Mouse (Mus musculus) lung, embryonic 15.5 days (tissue): Measurements from ENCODE around the gene Olfr38. TPM values are rescaled to one million over a fixed set of nuclear protein-coding genes. Genes with fewer than 3 reads are reported as not detected.

ENCODE experiments used
- ATAC-seq: fragments of 200-750 bp; cut with Nextera tagmentation; 2 replicates; pipeline ENCODE4 v1.8.0; 2017; ENCODE audit warnings: moderate number of reproducible peaks, borderline replicate concordance; ENCODE audit not compliant: low FRiP score, low TSS enrichment; ENCODE audit errors: extremely low read depth
- H3K27ac ChIP-seq: fragments of 300-500 bp; sonication (generic); 2 replicates; pipeline ENCODE4 v1.5.1; 2015; ENCODE audit warnings: moderate library complexity, mild to moderate bottlenecking, inconsistent platforms
- H3K27me3 ChIP-seq: fragments of 300-500 bp; sonication (generic); 2 replicates; pipeline ENCODE4 v1.6.1; 2015; ENCODE audit warnings: inconsistent platforms
- H3K36me3 ChIP-seq: fragments of 300-500 bp; sonication (generic); 2 replicates; pipeline ENCODE4 v1.6.1; 2015; ENCODE audit warnings: inconsistent platforms
- H3K4me1 ChIP-seq: fragments of 300-500 bp; sonication (generic); 2 replicates; pipeline ENCODE4 v1.6.1; 2015; ENCODE audit warnings: inconsistent platforms
- H3K4me2 ChIP-seq: fragments of 300-500 bp; sonication (generic); 2 replicates; pipeline ENCODE4 v1.6.1; 2015; ENCODE audit warnings: inconsistent platforms, mild to moderate bottlenecking, moderate library complexity
- H3K4me3 ChIP-seq: fragments of 300-500 bp; sonication (generic); 2 replicates; pipeline ENCODE4 v1.5.1; 2015; ENCODE audit warnings: mild to moderate bottlenecking, inconsistent platforms
- H3K9ac ChIP-seq: fragments of 300-500 bp; sonication (generic); 2 replicates; pipeline ENCODE4 v1.6.1; 2015; ENCODE audit warnings: inconsistent platforms
- H3K9me3 ChIP-seq: fragments of 300-500 bp; sonication (generic); 2 replicates; pipeline ENCODE4 v1.6.1; 2016; ENCODE audit warnings: inconsistent platforms
- WGBS: fragments of 180-500 bp; shearing (Covaris S2); methylation state at CpG from one replicate; pipeline ENCODE4 v1.1.7; 2015; 5-methylcytosine and 5-hydroxymethylcytosine counted together
- polyA plus RNA-seq: library from polyadenylated mRNA; unstranded; fragments of >200 nt; fragmentation: Nextera tagmentation; extraction: Ambion mirVana; gene quantifications from 2 replicates; pipeline ENCODE4 v1.2.1, GENCODE M21; 2015

Olfr38 gene
- polyA plus RNA-seq, 1 experiment from 2014 or later: not detected

GRCm38 (mm10) chr6:42811639-42812038, 55.4 kb downstream of the Olfr38 start, which contains the start of gene Olfr450:
Gene Olfr450 (plus strand): TSS chr6:42811939.
- H3K27me3 ChIP-seq: no peaks in the 10 kb centered on the region
- no peak within 1 kb of the TSS for H3K9ac ChIP-seq

More at GRCm38 (mm10) chr6:42811639-42812038, 55.4 kb downstream of the Olfr38 start, which contains the start of gene Olfr450:
- no peak for ATAC-seq
- WGBS: 61% methylated on average over 1 of the region's 1 CpGs
- Histone ChIP-seq H3K36me3 (no peaks in the 10 kb centered on the region), H3K4me2 (no peak within 1 kb of the TSS), H3K4me1 (no peaks in the 10 kb centered on the region), H3K4me3 (no peak within 1 kb of the TSS), H3K9me3 (no peaks in the 10 kb centered on the region), H3K27ac (no peak within 1 kb of the TSS)

Other genes starting within 250 kb of the Olfr38 start
- not detected in 2 replicates for gene Olfr455, start 208.8 kb upstream of the Olfr38 start, polyA plus RNA-seq
- not detected in 2 replicates for gene Tcaf3, start 158.7 kb upstream of the Olfr38 start, polyA plus RNA-seq
- gene Tcaf2, start 111.2 kb upstream of the Olfr38 start, polyA plus RNA-seq: 9.0 TPM in 2 replicates
- 74.2 and 75.9 TPM in 2 replicates for gene Tcaf1, start 46.3 kb upstream of the Olfr38 start, polyA plus RNA-seq
- not detected in 2 replicates for gene Olfr453, start 17.0 kb upstream of the Olfr38 start, polyA plus RNA-seq
- gene Olfr452, start 28.7 kb downstream of the Olfr38 start, polyA plus RNA-seq: not detected in 2 replicates
- not detected in 2 replicates for gene Olfr450, start 55.5 kb downstream of the Olfr38 start, polyA plus RNA-seq
- gene Olfr449, start 78.0 kb downstream of the Olfr38 start, polyA plus RNA-seq: not detected in 2 replicates
- not detected in 2 replicates for gene Olfr448, start 134.0 kb downstream of the Olfr38 start, polyA plus RNA-seq
- not detected in 2 replicates for gene Olfr447, start 152.5 kb downstream of the Olfr38 start, polyA plus RNA-seq
- gene Olfr446, start 165.0 kb downstream of the Olfr38 start, polyA plus RNA-seq: not detected in 2 replicates
- gene Olfr444, start 192.7 kb downstream of the Olfr38 start, polyA plus RNA-seq: not detected in 2 replicates